Mouse (Mus musculus) skeletal muscle tissue, postnatal 0 days (tissue): ENCODE measurements around the gene Trpv6. TPM values are rescaled to one million over a fixed set of nuclear protein-coding genes. Genes with fewer than 3 reads are reported as not detected.

Experiments used
- polyA plus RNA-seq: library from polyadenylated mRNA; unstranded; fragments of >200 nt; fragmentation: Nextera tagmentation; extraction: Ambion mirVana; gene quantifications from 2 replicates; pipeline ENCODE4 v1.2.1, GENCODE M21; 2015

The Trpv6 gene
- polyA plus RNA-seq = 0.07 TPM in 1 of 2 replicates, not detected in the other

DNA sequence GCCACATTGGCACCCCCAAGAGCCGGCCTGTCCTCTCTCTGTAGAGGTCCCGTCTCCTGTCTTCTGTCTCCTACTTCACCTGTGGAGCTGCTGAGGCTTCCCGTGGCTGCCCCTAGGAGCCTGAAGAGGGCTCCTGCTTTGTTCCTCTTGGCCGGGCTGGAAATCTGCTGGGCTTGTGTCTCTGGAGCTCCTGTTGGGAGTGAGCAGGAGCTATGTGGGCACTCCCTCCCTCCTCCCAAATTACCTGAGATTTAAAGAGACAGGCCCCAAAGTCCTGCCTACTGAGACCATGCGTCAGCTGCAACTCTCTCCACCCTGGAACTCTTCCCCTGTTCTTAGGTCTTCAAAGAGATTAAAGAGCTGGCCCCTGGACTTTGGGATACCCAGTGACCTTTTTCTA, at the start of gene Trpv6:
Gene Trpv6 (minus strand): TSS at position 228 of the 400 bp plus-strand sequence.

DNA sequence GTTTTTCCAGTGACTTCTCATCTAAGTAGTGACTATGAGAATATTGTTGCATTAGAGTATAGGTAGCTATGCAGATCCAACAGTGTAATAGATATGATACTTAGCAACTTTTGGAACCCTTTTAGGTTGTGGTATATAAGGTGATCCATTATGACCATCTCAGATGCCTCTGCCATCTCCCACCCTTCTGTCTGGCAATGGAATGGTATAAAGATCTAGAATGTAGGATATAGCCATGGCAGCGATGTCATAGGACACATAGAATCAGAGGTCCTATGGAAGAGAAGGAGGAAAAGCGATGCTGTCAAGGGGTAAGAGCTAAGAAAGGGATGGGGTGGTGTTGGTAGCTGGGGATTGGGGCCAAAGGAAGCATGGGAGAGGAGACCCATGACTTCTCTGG, 47.9 kb upstream of the Trpv6 start, which contains the start of gene Llcfc1:
Gene Llcfc1 (plus strand): TSS at position 301 of the 400 bp plus-strand sequence.

DNA sequence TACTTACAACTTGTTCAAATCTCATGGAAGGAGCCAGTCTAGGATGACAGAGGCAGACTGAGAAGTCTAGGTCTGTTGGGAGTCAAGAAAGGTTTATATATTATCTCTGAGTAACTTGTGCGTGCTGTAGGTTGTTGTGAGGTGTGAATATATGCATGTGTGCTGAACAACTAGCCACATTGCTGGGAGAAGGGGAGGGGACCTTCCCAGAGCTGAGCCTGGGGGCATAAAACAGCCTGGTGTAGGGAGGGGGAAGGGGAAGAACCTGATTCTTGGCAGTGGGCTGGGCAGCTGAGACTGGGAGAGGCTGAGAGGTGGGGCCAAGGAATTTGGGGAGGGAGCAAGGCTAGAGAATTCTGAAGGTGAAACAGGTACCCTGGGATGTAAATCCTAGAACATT, 44.5 kb upstream of the Trpv6 start, which contains the start of gene Trpv5:
Gene Trpv5 (minus strand): TSS at position 101 of the 400 bp plus-strand sequence.

DNA sequence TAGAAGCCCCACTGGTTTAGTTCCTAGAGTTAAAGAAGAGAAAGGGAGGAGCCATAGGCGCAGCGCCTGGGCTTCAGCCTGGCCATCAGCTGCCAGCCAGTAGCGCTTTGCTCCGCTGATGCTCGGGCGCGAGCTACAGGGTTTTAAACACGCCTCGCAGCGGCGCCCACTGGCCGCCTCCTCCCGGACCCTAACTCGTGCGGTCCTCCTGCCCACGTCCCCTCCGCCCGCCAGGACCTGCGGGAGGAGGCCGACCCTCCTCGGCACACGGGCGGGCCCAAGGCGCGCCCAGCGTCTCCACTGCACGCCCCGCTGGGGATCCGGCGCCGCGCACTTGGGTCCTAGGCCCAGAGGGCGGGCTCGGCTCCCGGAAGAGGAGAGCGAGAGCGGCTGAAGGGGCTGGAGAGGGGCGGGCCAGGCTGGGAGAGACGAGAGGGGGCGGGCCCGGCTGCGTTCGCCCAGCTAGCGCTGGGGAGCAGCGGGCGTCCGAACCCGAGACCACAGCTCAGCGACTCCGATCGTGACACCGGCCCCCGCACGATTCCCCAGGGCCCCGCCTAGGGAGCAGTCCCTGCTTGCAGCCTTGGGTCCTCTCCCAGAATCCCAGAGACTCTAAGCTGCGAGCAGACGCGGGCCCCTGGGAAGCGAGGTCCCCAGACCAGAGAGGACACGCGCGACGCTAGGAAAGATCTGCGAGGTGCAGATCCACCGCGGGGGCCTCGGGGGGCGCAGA, 31.0 kb downstream of the Trpv6 start, which contains the start of gene Ephb6:
Gene Ephb6 (plus strand): TSS at position 422 of the 733 bp plus-strand sequence.

Other genes with a start within 250 kb of the Trpv6 start
- not detected in 2 replicates for gene Gm5771, start 244.0 kb downstream of the Trpv6 start, polyA plus RNA-seq
- gene Gm10334, start 190.3 kb downstream of the Trpv6 start, polyA plus RNA-seq = not detected in 2 replicates
- gene Prss1, start 177.5 kb downstream of the Trpv6 start, polyA plus RNA-seq = not detected in 2 replicates
- not detected in 2 replicates for gene Prss2, start 114.6 kb downstream of the Trpv6 start, polyA plus RNA-seq
- 4.8 and 6.3 TPM in 2 replicates for gene Ephb6, start 30.9 kb downstream of the Trpv6 start, polyA plus RNA-seq
- gene Trpv5, start 44.4 kb upstream of the Trpv6 start, polyA plus RNA-seq = not detected in 2 replicates
- not detected in 2 replicates for gene Llcfc1, start 48.0 kb upstream of the Trpv6 start, polyA plus RNA-seq
- 0.23 TPM in 1 of 2 replicates, not detected in the other for gene Kel, start 67.9 kb upstream of the Trpv6 start, polyA plus RNA-seq
- not detected in 2 replicates for gene Olfr459, start 138.8 kb upstream of the Trpv6 start, polyA plus RNA-seq
- not detected in 2 replicates for gene Pip, start 211.1 kb upstream of the Trpv6 start, polyA plus RNA-seq
- gene Sval2, start 216.6 kb upstream of the Trpv6 start, polyA plus RNA-seq = not detected in 2 replicates